Mouse (Mus musculus) megakaryocyte, embryonic 14.5 days (primary cell): Measurements from ENCODE around the gene Chmp6. TPM values are rescaled to one million over a fixed set of nuclear protein-coding genes. Genes with fewer than 3 reads are reported as not detected.

Experiments used
- H3K27me3 ChIP-seq: replicated peaks from 2 replicates; pipeline ENCODE3; 2012; ENCODE audit warnings: inconsistent platforms
- H3K36me3 ChIP-seq: replicated peaks from 2 replicates; pipeline ENCODE3; 2012; ENCODE audit warnings: low read length, inconsistent platforms, mixed read lengths
- H3K4me1 ChIP-seq: 2 replicates; pipeline ENCODE4 v1.6.1; 2012; ENCODE audit warnings: inconsistent platforms
- H3K4me3 ChIP-seq: replicated peaks from 2 replicates; pipeline ENCODE3; 2012; ENCODE audit warnings: moderate library complexity, mild to moderate bottlenecking, inconsistent platforms
- H3K9me3 ChIP-seq: 2 replicates; pipeline ENCODE4 v1.6.1; 2012; ENCODE audit warnings: inconsistent platforms
- FLI1 ChIP-seq: IDR thresholded peaks from 2 replicates; pipeline ENCODE4 v1.6.1; 2012; ENCODE audit warnings: low read length, inconsistent platforms, mixed read lengths
- GATA1 ChIP-seq: IDR thresholded peaks from 3 replicates; pipeline ENCODE4 v1.6.1; 2012; ENCODE audit warnings: mixed read lengths, low read length, inconsistent platforms, borderline replicate concordance
- polyA plus RNA-seq: library from polyadenylated mRNA; stranded (reverse); fragments of >175 nt; gene quantifications from 2 replicates; pipeline ENCODE4 v1.2.3, GENCODE M21; 2012; ENCODE audit warnings: low replicate concordance; ENCODE audit not compliant: insufficient read depth

Gene Chmp6
- polyA plus RNA-seq, 1 experiment: 62.5 TPM

- Histone ChIP-seq H3K9me3 (no peaks in the 10 kb centered on the region), H3K27me3 (peaks cover 67% of the 10 kb centered on the region), H3K4me1 (peaks cover 92% of the 10 kb centered on the region), H3K4me3 (peak within 1 kb of the TSS; percentile 97), H3K36me3 (peaks cover 18% of the 10 kb centered on the region)
- TF ChIP-seq FLI1 (no peak), GATA1 (no peak)
Observed at GRCm38 (mm10) chr11:119942727-119943427, 29.6 kb downstream of the Chmp6 start, which contains the start of gene Baiap2. Baiap2 (plus strand) TSS chr11:119942763.

GRCm38 (mm10) chr11:119943428-119943988, 30.3 kb downstream of the Chmp6 start:
- TF ChIP-seq GATA1 (no peak), FLI1 (no peak)
- H3K4me1 ChIP-seq: peaks cover 92% of the 10 kb centered on the region
- H3K36me3 ChIP-seq: peaks cover 18% of the 10 kb centered on the region
- peaks cover 70% of the 10 kb centered on the region for H3K27me3 ChIP-seq
- H3K9me3 ChIP-seq: no peaks in the 10 kb centered on the region
- peak overlapping the region; percentile 97 for H3K4me3 ChIP-seq

GRCm38 (mm10) chr11:119945343-119945742, 32.1 kb downstream of the Chmp6 start:
- peaks cover 85% of the 10 kb centered on the region for H3K4me1 ChIP-seq
- H3K27me3 ChIP-seq: peaks cover 61% of the 10 kb centered on the region
- peaks cover 9% of the 10 kb centered on the region for H3K36me3 ChIP-seq
- H3K9me3 ChIP-seq: no peaks in the 10 kb centered on the region
- no peak for TF ChIP-seq GATA1
- TF ChIP-seq FLI1: no peak
- peak overlapping the region; percentile 21 for H3K4me3 ChIP-seq

- peaks cover 85% of the 10 kb centered on the region for H3K4me1 ChIP-seq
- H3K36me3 ChIP-seq: peaks cover 14% of the 10 kb centered on the region
- H3K27me3 ChIP-seq: peaks cover 62% of the 10 kb centered on the region
- no peaks in the 10 kb centered on the region for H3K9me3 ChIP-seq
- H3K4me3 ChIP-seq: no peak overlapping the region
- TF ChIP-seq GATA1: no peak
- no peak for TF ChIP-seq FLI1
Observed at GRCm38 (mm10) chr11:119947426-119947825, 34.2 kb downstream of the Chmp6 start.

- Histone ChIP-seq H3K27me3 (peaks cover 62% of the 10 kb centered on the region), H3K4me1 (peaks cover 89% of the 10 kb centered on the region), H3K4me3 (no peak overlapping the region), H3K36me3 (peaks cover 14% of the 10 kb centered on the region), H3K9me3 (no peaks in the 10 kb centered on the region)
- TF ChIP-seq FLI1: no peak
- no peak for TF ChIP-seq GATA1
Observed at GRCm38 (mm10) chr11:119947897-119948296, 34.7 kb downstream of the Chmp6 start.

GRCm38 (mm10) chr11:119948305-119948704, 35.1 kb downstream of the Chmp6 start:
- H3K27me3 ChIP-seq: peaks cover 63% of the 10 kb centered on the region
- H3K9me3 ChIP-seq: no peaks in the 10 kb centered on the region
- TF ChIP-seq FLI1 (no peak), GATA1 (no peak)
- peaks cover 89% of the 10 kb centered on the region for H3K4me1 ChIP-seq
- H3K36me3 ChIP-seq: peaks cover 14% of the 10 kb centered on the region
- H3K4me3 ChIP-seq: peak overlapping the region; percentile 16

GRCm38 (mm10) chr11:119948803-119949202, 35.6 kb downstream of the Chmp6 start:
- TF ChIP-seq FLI1 (no peak), GATA1 (no peak)
- Histone ChIP-seq H3K27me3 (peaks cover 58% of the 10 kb centered on the region), H3K4me1 (peaks cover 89% of the 10 kb centered on the region), H3K36me3 (peaks cover 14% of the 10 kb centered on the region), H3K4me3 (no peak overlapping the region), H3K9me3 (no peaks in the 10 kb centered on the region)

GRCm38 (mm10) chr11:119950535-119950934, 37.3 kb downstream of the Chmp6 start:
- Histone ChIP-seq H3K4me1 (peaks cover 89% of the 10 kb centered on the region), H3K9me3 (no peaks in the 10 kb centered on the region), H3K27me3 (peaks cover 40% of the 10 kb centered on the region), H3K4me3 (no peak overlapping the region), H3K36me3 (peaks cover 9% of the 10 kb centered on the region)
- no peak for TF ChIP-seq GATA1
- no peak for TF ChIP-seq FLI1

GRCm38 (mm10) chr11:119951326-119951725, 38.1 kb downstream of the Chmp6 start:
- H3K36me3 ChIP-seq: peaks cover 5% of the 10 kb centered on the region
- peaks cover 92% of the 10 kb centered on the region for H3K4me1 ChIP-seq
- TF ChIP-seq GATA1 (no peak), FLI1 (no peak)

More at GRCm38 (mm10) chr11:119951326-119951725, 38.1 kb downstream of the Chmp6 start:
- H3K9me3 ChIP-seq: no peaks in the 10 kb centered on the region
- H3K4me3 ChIP-seq: no peak overlapping the region
- H3K27me3 ChIP-seq: peaks cover 34% of the 10 kb centered on the region
